Mouse (Mus musculus) cerebellum, adult 2 months (tissue): ENCODE measurements around the gene Liph. TPM values are rescaled to one million over a fixed set of nuclear protein-coding genes. Genes with fewer than 3 reads are reported as not detected.
"Not testable (repeated sequence)": the region's sequence is repeated elsewhere in the genome, so short reads cannot be mapped to it uniquely, and the experiment has no call there.

Experiments
- DNase-seq, 2 experiments: peaks; one replicate each; pipeline ENCODE4 v3.0.0; 2021
- H3K27ac ChIP-seq: fragments of 200-500 bp; 2 replicates; pipeline ENCODE4 v1.5.1; 2012; ENCODE audit warnings: low read length, control low read depth, inconsistent platforms; ENCODE audit not compliant: insufficient read depth
- H3K27me3 ChIP-seq: fragments of 200-500 bp; 2 replicates; pipeline ENCODE4 v1.6.1; 2012; ENCODE audit warnings: inconsistent platforms, mild to moderate bottlenecking, low read length, moderate library complexity; ENCODE audit not compliant: control insufficient read depth, insufficient read depth
- H3K4me1 ChIP-seq: fragments of 200-500 bp; 2 replicates; pipeline ENCODE4 v1.6.1; 2011; ENCODE audit warnings: low read length; ENCODE audit not compliant: control insufficient read depth, insufficient read depth
- H3K4me3 ChIP-seq: fragments of 200-500 bp; replicated peaks from 2 replicates; pipeline ENCODE3; 2011; ENCODE audit warnings: mild to moderate bottlenecking, low read depth, low read length, control low read depth; ENCODE audit not compliant: insufficient read depth
- CTCF ChIP-seq: fragments of 200-500 bp; IDR thresholded peaks from 2 replicates; pipeline ENCODE4 v1.5.1; 2011; ENCODE audit warnings: low read depth, mild to moderate bottlenecking, control low read depth, low read length, moderate library complexity, borderline replicate concordance; ENCODE audit not compliant: insufficient read depth
- POLR2A ChIP-seq: fragments of 200-500 bp; IDR thresholded peaks from 2 replicates; pipeline ENCODE4 v1.6.1; 2011; ENCODE audit warnings: low read length, control low read depth, borderline replicate concordance; ENCODE audit not compliant: insufficient read depth
- WGBS: fragments of 180-500 bp; shearing (Covaris S2); methylation state at CpG from one replicate; pipeline ENCODE4 v1.1.7; 2018; 5-methylcytosine and 5-hydroxymethylcytosine counted together
- polyA plus RNA-seq: library from polyadenylated mRNA; depleted of rRNA; stranded (reverse); fragments of >200 nt; gene quantifications from 2 replicates; pipeline ENCODE4 v1.2.3, GENCODE M21; 2012

The Liph gene
- polyA plus RNA-seq, 1 experiment: 0.44 TPM

DNA sequence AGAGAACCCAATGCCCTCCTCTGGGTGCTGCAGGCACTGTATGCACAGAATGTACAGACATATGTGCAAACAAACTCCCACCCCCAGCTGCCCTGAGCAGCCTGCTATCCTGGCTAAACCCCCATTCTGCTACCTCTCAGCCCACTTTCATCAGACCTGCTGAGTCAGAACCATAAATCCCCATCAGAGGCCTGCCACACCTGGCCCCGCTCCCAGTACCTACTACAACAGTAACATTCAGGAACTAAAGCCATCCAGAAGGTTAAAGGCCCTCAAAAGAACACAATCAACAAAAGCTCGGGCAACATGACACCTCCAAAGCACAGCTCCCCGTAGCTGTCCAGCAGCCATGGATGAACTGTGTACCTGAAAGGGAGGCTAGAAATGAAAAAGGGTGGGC lies 6.1 kb upstream of the Liph start:
- Histone ChIP-seq H3K4me1 (no peaks in the 10 kb centered on the region; the same call in 1 of the 2 replicates), H3K27ac (no peak overlapping the region), H3K27me3 (no peaks in the 10 kb centered on the region), H3K4me3 (no peak overlapping the region)
- DNase-seq: no peak
- WGBS: 82% methylated on average over 3 of the region's 3 CpGs
- TF ChIP-seq CTCF (no peak), POLR2A (no peak)

DNA sequence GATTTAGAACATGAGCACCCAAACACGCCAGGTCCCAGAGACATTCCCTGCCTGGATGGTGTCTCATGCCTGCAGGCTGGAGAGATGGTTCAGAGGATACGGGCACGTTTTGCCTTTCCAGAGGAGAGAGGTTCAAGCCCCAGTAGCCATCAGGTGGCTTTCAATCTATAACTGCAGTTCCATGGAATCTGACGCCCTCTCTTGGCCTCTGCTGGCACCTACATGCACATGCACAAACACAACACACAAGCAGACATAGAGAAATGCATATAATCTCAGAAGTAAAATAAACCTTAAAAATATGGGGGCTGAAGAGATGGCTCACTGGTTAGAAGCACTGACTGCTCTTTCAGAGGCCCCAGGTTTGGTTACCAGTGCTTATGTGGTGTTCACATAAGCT lies 5.7 kb upstream of the Liph start:
- no peak overlapping the region for H3K4me3 ChIP-seq
- H3K27ac ChIP-seq: no peak overlapping the region
- TF ChIP-seq CTCF: no peak
- no peak for TF ChIP-seq POLR2A
- H3K27me3 ChIP-seq: no peaks in the 10 kb centered on the region
- WGBS: 64% methylated on average over 4 of the region's 4 CpGs
- DNase-seq: no peak
- H3K4me1 ChIP-seq: no peaks in the 10 kb centered on the region; the same call in 1 of the 2 replicates

DNA sequence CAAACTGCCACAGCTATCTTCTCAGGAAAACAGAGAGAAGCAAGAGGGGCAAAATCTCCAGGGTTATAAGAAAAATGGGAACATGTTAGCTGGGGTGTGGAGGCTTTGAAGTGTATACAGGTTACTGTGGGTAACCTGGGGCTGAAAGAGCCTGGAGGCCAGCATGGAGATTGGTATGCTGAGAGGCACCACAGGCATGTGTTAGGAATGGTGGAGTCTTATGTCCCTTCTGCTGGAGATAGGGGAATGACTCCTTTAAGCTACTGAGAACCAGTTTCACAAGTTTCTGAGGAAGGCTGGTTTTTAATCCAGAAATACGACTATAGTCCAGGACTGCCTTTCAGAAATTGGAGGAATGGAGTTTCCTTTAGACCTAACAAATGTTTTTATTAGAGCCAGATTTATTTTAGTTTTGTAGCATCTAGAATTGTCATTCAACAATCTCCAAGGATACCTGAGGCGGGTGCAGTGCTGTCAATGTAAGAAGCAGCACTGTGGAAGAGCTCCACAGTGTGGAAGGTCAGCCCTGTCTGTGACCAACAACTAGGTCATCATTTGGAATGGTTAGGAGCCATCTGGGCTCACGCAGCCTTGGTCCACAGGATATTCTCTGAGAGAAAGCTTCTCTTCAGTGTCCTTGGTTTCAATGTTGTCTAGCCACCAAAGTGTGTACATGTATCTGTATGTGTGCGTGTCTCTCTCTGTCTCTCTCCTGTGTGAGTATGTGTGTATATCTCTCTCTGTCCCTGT lies 4.7 kb upstream of the Liph start:
- H3K27me3 ChIP-seq: no peaks in the 10 kb centered on the region

DNA sequence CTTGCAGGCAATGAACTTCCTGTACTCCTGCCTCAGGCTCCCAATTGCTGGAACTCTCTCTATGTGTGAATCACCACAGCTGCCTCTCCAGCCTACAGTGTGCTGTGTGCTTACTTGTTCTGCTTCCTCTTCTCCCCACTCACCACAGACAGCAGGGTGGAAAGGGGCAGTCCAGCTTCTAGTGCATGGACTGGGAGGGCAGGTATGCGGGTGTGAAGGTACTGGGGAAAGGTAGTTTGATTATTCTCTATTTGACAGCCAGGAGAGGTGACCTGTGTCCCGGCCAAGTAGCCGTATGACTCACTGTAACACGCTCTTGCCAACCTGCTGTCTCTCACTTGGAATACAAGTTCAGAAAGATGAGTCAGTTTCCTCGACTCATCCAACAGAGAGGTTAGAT lies 2.6 kb upstream of the Liph start:
- H3K4me1 ChIP-seq: peaks cover 3% of the 10 kb centered on the region; the same call in 1 of the 2 replicates
- DNase-seq: peak; percentile 25 to 60
- 32% methylated on average over 5 of the region's 5 CpGs for WGBS
- no peaks in the 10 kb centered on the region for H3K27me3 ChIP-seq
- H3K27ac ChIP-seq: no peak overlapping the region
- no peak for TF ChIP-seq CTCF
- no peak for TF ChIP-seq POLR2A
- no peak overlapping the region for H3K4me3 ChIP-seq

More for the DNA sequence above, 4.7 kb upstream of the Liph start:
- DNase-seq: no peak
- WGBS: 77% methylated on average over 4 of the region's 4 CpGs
- Histone ChIP-seq H3K27ac (no peak overlapping the region), H3K4me3 (no peak overlapping the region), H3K4me1 (peaks cover 2% of the 10 kb centered on the region; the same call in 1 of the 2 replicates)
- TF ChIP-seq POLR2A (no peak), CTCF (no peak)

DNA sequence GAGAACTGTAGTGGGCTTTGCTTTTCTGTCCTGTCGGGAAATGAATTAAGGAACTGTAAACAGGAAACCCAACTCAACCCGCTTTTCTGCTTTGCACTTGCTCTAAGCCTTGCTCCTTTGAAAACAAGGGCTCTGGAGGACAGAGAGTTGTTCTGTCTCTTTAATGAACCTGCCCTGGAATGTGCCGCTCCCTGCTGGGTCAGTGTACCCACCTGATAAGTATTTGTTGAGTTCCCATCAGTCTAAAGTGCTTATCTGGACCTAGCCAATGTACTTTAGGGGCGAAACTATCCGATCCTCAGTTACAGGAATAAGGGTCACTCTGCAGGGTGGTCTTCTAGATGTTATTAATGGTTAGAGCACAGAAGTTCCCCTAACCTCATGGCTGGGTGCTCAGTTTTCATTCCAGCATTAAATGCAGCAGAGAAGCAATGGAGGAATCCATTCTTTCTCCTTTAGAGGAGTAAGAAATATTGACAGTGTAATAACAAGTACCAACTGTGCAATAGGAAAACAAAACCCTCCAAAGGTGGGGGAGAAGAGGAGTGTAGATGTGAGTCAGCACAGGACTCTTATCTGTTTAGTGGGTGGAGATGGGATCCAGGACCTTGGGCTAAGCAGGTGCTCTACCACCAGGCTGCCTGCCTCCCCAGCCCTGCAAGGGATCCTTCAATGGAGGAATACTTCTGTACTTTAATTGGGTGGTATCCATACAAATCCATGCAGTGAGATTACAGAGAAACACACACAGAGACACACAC lies 1.6 kb upstream of the Liph start:
- H3K27me3 ChIP-seq: no peaks in the 10 kb centered on the region
- DNase-seq: no peak
- H3K4me1 ChIP-seq: peaks cover 3% of the 10 kb centered on the region; the same call in 1 of the 2 replicates
- 83% methylated on average over 5 of the region's 5 CpGs for WGBS
- no peak overlapping the region for H3K27ac ChIP-seq
- no peak overlapping the region for H3K4me3 ChIP-seq
- TF ChIP-seq POLR2A: no peak
- no peak for TF ChIP-seq CTCF

DNA sequence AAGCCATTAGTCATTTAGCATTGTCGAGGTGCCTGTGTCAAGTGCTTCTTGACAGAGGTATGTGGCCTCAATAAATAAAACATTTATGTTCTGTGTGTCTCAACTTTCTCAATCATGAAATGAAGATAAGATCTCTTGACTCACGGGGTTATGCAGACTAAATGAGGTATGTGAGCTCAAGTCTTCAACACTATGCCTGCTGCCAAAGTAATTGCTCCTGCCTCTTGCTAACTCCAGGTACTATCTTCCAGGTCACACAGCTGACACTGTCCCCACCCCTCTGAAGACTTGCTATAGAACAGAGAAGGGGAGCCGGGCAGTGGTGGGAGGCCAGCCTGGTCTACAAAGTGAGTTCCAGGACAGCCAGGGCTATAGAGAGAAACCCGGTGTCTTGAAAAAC lies 939 bp upstream of the Liph start:
- TF ChIP-seq POLR2A: no peak
- TF ChIP-seq CTCF: no peak
- no peak overlapping the region for H3K27ac ChIP-seq
- no peak for DNase-seq
- WGBS: 81% methylated on average over 4 of the region's 4 CpGs
- no peaks in the 10 kb centered on the region for H3K27me3 ChIP-seq
- H3K4me1 ChIP-seq: peaks cover 3% of the 10 kb centered on the region; the same call in 1 of the 2 replicates
- H3K4me3 ChIP-seq: no peak overlapping the region

DNA sequence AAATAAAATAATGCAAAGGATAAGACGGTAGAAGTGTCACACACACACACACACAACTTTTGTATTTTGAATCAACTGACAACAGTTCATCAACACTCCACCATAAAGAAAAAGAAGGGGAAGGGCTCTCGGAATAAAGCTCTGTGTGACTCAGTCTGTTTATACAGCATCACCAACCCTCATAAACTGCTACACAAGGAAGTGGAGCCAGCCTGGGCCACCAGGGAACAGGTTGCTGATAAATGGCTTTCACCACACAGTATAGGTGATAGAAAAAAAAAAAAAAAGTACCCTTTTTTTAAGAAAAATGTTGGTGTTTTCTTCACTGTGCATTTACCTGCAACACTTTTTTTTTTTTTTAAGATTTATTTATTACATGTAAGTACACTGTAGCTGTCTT lies 3.7 kb downstream of the Liph start:
- Histone ChIP-seq H3K4me3 (no peak overlapping the region), H3K27ac (no peak overlapping the region), H3K4me1 (peaks cover 3% of the 10 kb centered on the region; the same call in 1 of the 2 replicates), H3K27me3 (no peaks in the 10 kb centered on the region)
- TF ChIP-seq CTCF (no peak), POLR2A (no peak)
- WGBS: 90% methylated on average over 2 of the region's 2 CpGs
- DNase-seq: no peak

DNA sequence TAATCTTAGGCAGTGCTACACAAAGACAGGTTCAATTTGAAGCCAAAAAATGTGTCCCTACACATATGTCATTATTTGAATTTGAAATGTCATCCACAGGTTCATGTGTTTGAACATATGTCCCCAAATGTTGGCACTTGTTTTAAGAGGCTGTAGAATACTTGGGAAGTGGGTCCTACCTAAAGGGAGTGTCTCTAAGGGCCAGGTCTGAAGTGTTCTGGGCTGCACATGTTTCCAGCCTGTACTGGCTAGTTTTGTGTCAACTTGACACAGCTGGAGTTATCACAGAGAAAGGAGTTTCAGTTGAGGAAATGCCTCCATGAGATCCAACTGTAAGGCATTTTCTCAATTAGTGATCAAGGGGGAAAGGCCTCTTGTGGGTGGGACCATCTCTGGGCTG lies 4.6 kb downstream of the Liph start:
- not testable (repeated sequence) for H3K27me3 ChIP-seq, H3K27ac ChIP-seq, H3K4me1 ChIP-seq, H3K4me3 ChIP-seq, DNase-seq
